Mouse (Mus musculus): ENCODE data around the gene Slc5a5. TPM values are rescaled to one million over a fixed set of nuclear protein-coding genes. Genes with fewer than 3 reads are reported as not detected.

Gene Slc5a5
- polyA plus RNA-seq, 1 experiment from 2014 or later, result 1.9 TPM

- H3K9me3 ChIP-seq, result no peaks in the 10 kb centered on the region
- no peaks in the 10 kb centered on the region for H3K4me1 ChIP-seq (replicated peaks)
- ATAC-seq (ENCODE audit: low FRiP score, low read depth), result no peak
- no peak overlapping the region for H3K9ac ChIP-seq
- H3K36me3 ChIP-seq, result peaks cover 56% of the 10 kb centered on the region
- no peak overlapping the region for H3K27ac ChIP-seq (replicated peaks)
- WGBS, result 91% methylated on average over 17 of the region's 17 CpGs
- H3K27me3 ChIP-seq, result no peaks in the 10 kb centered on the region
- no peak overlapping the region for H3K4me2 ChIP-seq
- H3K4me3 ChIP-seq, result no peak overlapping the region
These were observed 22.1 kb upstream of the Slc5a5 start for GRCm38 (mm10) chr8:70914704-70915103.

GRCm38 (mm10) chr8:70913523-70913922, 21.0 kb upstream of the Slc5a5 start:
- Histone ChIP-seq H3K27me3 (no peaks in the 10 kb centered on the region), H3K36me3 (peaks cover 51% of the 10 kb centered on the region), H3K4me2 (no peak overlapping the region), H3K9ac (no peak overlapping the region), H3K4me1 (replicated peaks) (no peaks in the 10 kb centered on the region), H3K9me3 (no peaks in the 10 kb centered on the region), H3K27ac (replicated peaks) (no peak overlapping the region), H3K4me3 (no peak overlapping the region)
- 94% methylated on average over 26 of the region's 26 CpGs for WGBS
- no peak for ATAC-seq (ENCODE audit: low FRiP score, low read depth)

- Histone ChIP-seq H3K4me3 (no peak overlapping the region), H3K4me2 (no peak overlapping the region), H3K9me3 (no peaks in the 10 kb centered on the region), H3K36me3 (peaks cover 50% of the 10 kb centered on the region), H3K4me1 (replicated peaks) (no peaks in the 10 kb centered on the region), H3K9ac (no peak overlapping the region), H3K27ac (replicated peaks) (no peak overlapping the region), H3K27me3 (no peaks in the 10 kb centered on the region)
- ATAC-seq (ENCODE audit: low FRiP score, low read depth), result no peak
- 94% methylated on average over 30 of the region's 30 CpGs for WGBS
These were observed 20.4 kb upstream of the Slc5a5 start for GRCm38 (mm10) chr8:70912955-70913354.

GRCm38 (mm10) chr8:70911596-70911995, 19.0 kb upstream of the Slc5a5 start:
- ATAC-seq (ENCODE audit: low FRiP score, low read depth), result no peak
- H3K27me3 ChIP-seq, result no peaks in the 10 kb centered on the region
- no peak overlapping the region for H3K27ac ChIP-seq (replicated peaks)
- 82% methylated on average over 5 of the region's 5 CpGs for WGBS
- no peaks in the 10 kb centered on the region for H3K9me3 ChIP-seq
- H3K4me1 ChIP-seq (replicated peaks), result peaks cover 13% of the 10 kb centered on the region
- H3K4me2 ChIP-seq, result no peak overlapping the region
- no peak overlapping the region for H3K9ac ChIP-seq
- H3K36me3 ChIP-seq, result peaks cover 38% of the 10 kb centered on the region
- H3K4me3 ChIP-seq, result no peak overlapping the region

- Histone ChIP-seq H3K27me3 (0 out of 2 replicates have a peak, but pooled peaks cover 3% of the 10 kb centered on the region), H3K4me3 (no peak overlapping the region), H3K27ac (replicated peaks) (no peak overlapping the region), H3K9ac (no peak overlapping the region), H3K4me2 (no peak overlapping the region), H3K36me3 (peaks cover 6% of the 10 kb centered on the region), H3K4me1 (replicated peaks) (peaks cover 17% of the 10 kb centered on the region), H3K9me3 (no peaks in the 10 kb centered on the region)
- 93% methylated on average over 2 of the region's 2 CpGs for WGBS
- no peak for ATAC-seq (ENCODE audit: low FRiP score, low read depth)
These were observed 15.0 kb upstream of the Slc5a5 start for GRCm38 (mm10) chr8:70907518-70907917.

- no peaks in the 10 kb centered on the region for H3K36me3 ChIP-seq
- under 1% methylated on average over 77 of the region's 86 CpGs for WGBS
These were observed 13.5 kb upstream of the Slc5a5 start, which contains the start of gene Map1s for GRCm38 (mm10) chr8:70905831-70906736. Gene Map1s, plus strand, starts transcription at chr8:70905932.

GRCm38 (mm10) chr8:70905463-70905830, 12.9 kb upstream of the Slc5a5 start:
- H3K27me3 ChIP-seq, result 0 out of 2 replicates have a peak, but pooled peaks cover 7% of the 10 kb centered on the region
- ATAC-seq (ENCODE audit: low FRiP score, low read depth), result peak; percentile 61
- H3K27ac ChIP-seq (replicated peaks), result peak overlapping the region; percentile 93
- 16% methylated on average over 8 of the region's 8 CpGs for WGBS
- H3K9me3 ChIP-seq, result no peaks in the 10 kb centered on the region
- peak overlapping the region; percentile 73 for H3K4me3 ChIP-seq
- H3K4me2 ChIP-seq, result peak overlapping the region; percentile 82
- H3K36me3 ChIP-seq, result no peaks in the 10 kb centered on the region
- peaks cover 17% of the 10 kb centered on the region for H3K4me1 ChIP-seq (replicated peaks)
- H3K9ac ChIP-seq, result peak overlapping the region; percentile 86

More at GRCm38 (mm10) chr8:70905831-70906736, 13.5 kb upstream of the Slc5a5 start, which contains the start of gene Map1s:
- H3K9me3 ChIP-seq, result no peaks in the 10 kb centered on the region
- H3K4me1 ChIP-seq (replicated peaks), result peaks cover 17% of the 10 kb centered on the region
- ATAC-seq (ENCODE audit: low FRiP score, low read depth), result peak; percentile 95
- H3K27me3 ChIP-seq, result 0 out of 2 replicates have a peak, but pooled peaks cover 7% of the 10 kb centered on the region
- peak within 1 kb of the TSS; percentile 73 for H3K4me3 ChIP-seq
- peak within 1 kb of the TSS; percentile 82 for H3K4me2 ChIP-seq
- H3K9ac ChIP-seq, result peak within 1 kb of the TSS; percentile 86
- H3K27ac ChIP-seq (replicated peaks), result peak within 1 kb of the TSS; percentile 93

- Histone ChIP-seq H3K4me1 (replicated peaks) (peaks cover 17% of the 10 kb centered on the region), H3K4me3 (no peak overlapping the region), H3K36me3 (no peaks in the 10 kb centered on the region), H3K4me2 (no peak overlapping the region), H3K27ac (replicated peaks) (no peak overlapping the region), H3K9me3 (no peaks in the 10 kb centered on the region), H3K27me3 (0 out of 2 replicates have a peak, but pooled peaks cover 7% of the 10 kb centered on the region), H3K9ac (no peak overlapping the region)
- WGBS, result 78% methylated on average over 4 of the region's 4 CpGs
- no peak for ATAC-seq (ENCODE audit: low FRiP score, low read depth)
These were observed 12.0 kb upstream of the Slc5a5 start for GRCm38 (mm10) chr8:70904532-70904931.

GRCm38 (mm10) chr8:70903582-70903981, 11.0 kb upstream of the Slc5a5 start:
- H3K36me3 ChIP-seq, result no peaks in the 10 kb centered on the region
- H3K27ac ChIP-seq (replicated peaks), result no peak overlapping the region
- no peak for ATAC-seq (ENCODE audit: low FRiP score, low read depth)
- H3K4me2 ChIP-seq, result no peak overlapping the region
- H3K4me1 ChIP-seq (replicated peaks), result peaks cover 17% of the 10 kb centered on the region
- H3K4me3 ChIP-seq, result no peak overlapping the region
- no peaks in the 10 kb centered on the region for H3K9me3 ChIP-seq
- H3K27me3 ChIP-seq, result 0 out of 2 replicates have a peak, but pooled peaks cover 7% of the 10 kb centered on the region
- H3K9ac ChIP-seq, result no peak overlapping the region

GRCm38 (mm10) chr8:70903112-70903511, 10.6 kb upstream of the Slc5a5 start:
- Histone ChIP-seq H3K4me1 (replicated peaks) (peaks cover 22% of the 10 kb centered on the region), H3K4me2 (no peak overlapping the region), H3K27ac (replicated peaks) (no peak overlapping the region), H3K36me3 (no peaks in the 10 kb centered on the region), H3K9ac (no peak overlapping the region), H3K4me3 (no peak overlapping the region), H3K27me3 (0 out of 2 replicates have a peak, but pooled peaks cover 7% of the 10 kb centered on the region), H3K9me3 (no peaks in the 10 kb centered on the region)
- no peak for ATAC-seq (ENCODE audit: low FRiP score, low read depth)
- WGBS, result 52% methylated on average over 4 of the region's 4 CpGs

- H3K27me3 ChIP-seq, result 0 out of 2 replicates have a peak, but pooled peaks cover 7% of the 10 kb centered on the region
- no peaks in the 10 kb centered on the region for H3K36me3 ChIP-seq
- no peak for ATAC-seq (ENCODE audit: low FRiP score, low read depth)
- 29% methylated on average over 5 of the region's 5 CpGs for WGBS
- no peak overlapping the region for H3K4me3 ChIP-seq
- H3K9me3 ChIP-seq, result no peaks in the 10 kb centered on the region
- H3K27ac ChIP-seq (replicated peaks), result no peak overlapping the region
- no peak overlapping the region for H3K9ac ChIP-seq
- H3K4me1 ChIP-seq (replicated peaks), result peaks cover 15% of the 10 kb centered on the region
- H3K4me2 ChIP-seq, result no peak overlapping the region
These were observed 9.7 kb upstream of the Slc5a5 start for GRCm38 (mm10) chr8:70902211-70902610.

- Histone ChIP-seq H3K27ac (replicated peaks) (no peak overlapping the region), H3K36me3 (no peaks in the 10 kb centered on the region), H3K4me3 (no peak overlapping the region), H3K9ac (no peak overlapping the region), H3K9me3 (no peaks in the 10 kb centered on the region), H3K4me2 (no peak overlapping the region), H3K4me1 (replicated peaks) (peaks cover 15% of the 10 kb centered on the region), H3K27me3 (0 out of 2 replicates have a peak, but pooled peaks cover 7% of the 10 kb centered on the region)
- ATAC-seq (ENCODE audit: low FRiP score, low read depth), result no peak
- WGBS, result 77% methylated on average over 2 of the region's 2 CpGs
These were observed 8.4 kb upstream of the Slc5a5 start for GRCm38 (mm10) chr8:70900872-70901387.
